Mouse (Mus musculus) bone marrow, adult 2 months (tissue): Measurements from ENCODE around the gene Slc22a14.

ENCODE experiments used
- CTCF ChIP-seq: fragments of 200-500 bp; IDR thresholded peaks from 2 replicates; pipeline ENCODE4 v1.5.1; 2011; ENCODE audit warnings: low read length, control low read depth; ENCODE audit not compliant: control insufficient read depth, insufficient read depth
- POLR2A ChIP-seq: fragments of 200-500 bp; IDR thresholded peaks from 2 replicates; pipeline ENCODE4 v1.6.1; 2011; ENCODE audit warnings: low read depth, mild to moderate bottlenecking, control low read depth, low read length, borderline replicate concordance; ENCODE audit not compliant: control insufficient read depth

DNA sequence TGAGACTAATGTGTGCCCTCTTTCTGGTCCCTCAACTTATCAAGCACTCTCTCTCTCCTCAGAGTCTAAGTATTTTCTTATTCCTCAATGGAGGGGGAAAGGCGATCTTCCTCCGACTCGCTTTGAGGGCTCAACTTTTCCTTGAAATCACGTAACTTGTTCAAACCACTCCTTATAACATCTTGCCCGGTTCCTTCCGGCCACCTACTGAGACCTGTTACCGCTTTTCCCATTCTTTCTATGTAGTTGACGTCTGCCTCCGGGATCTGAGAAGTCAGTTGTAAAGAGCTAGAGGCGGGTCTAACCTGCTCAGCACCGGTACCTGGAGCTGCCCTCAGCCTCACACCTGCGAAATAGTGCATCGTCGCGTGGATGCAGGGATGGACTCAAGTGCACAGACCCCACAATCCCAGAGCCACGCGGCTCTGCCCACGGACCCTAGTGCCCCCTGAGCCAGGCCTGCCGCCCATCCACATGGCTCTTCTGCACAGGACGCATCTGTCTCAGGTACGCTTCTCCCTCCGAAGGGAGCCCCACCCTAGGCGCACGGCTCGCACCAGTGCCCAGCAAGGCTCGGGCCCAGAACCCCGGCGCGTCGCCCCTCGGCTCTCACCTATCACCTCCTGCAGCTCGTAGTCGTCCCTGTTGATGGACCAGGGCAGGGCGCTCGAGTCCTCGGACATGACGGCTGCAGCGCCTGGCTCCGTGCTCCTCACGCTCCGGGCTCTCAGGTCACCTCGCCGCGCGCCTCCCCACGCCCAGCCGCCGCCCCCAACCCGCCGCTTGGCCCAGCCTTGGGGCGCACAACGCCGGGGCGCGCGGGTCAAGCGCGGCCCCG lies 43.7 kb downstream of the Slc22a14 start:
- 0 out of 2 replicates have a peak, but pooled peaks have one; percentile 15 for TF ChIP-seq POLR2A
- no peak for TF ChIP-seq CTCF
